Mouse (Mus musculus) limb, embryonic 13.5 days (tissue): ENCODE measurements around the gene Tiparp. TPM values are rescaled to one million over a fixed set of nuclear protein-coding genes. Genes with fewer than 3 reads are reported as not detected.

Experiments used
- ATAC-seq: fragments of 200-750 bp; cut with Nextera tagmentation; 2 replicates; pipeline ENCODE4 v1.8.0; 2017; ENCODE audit warnings: low read depth, moderate number of reproducible peaks, moderate TSS enrichment; ENCODE audit not compliant: low FRiP score
- H3K27ac ChIP-seq: fragments of 300-500 bp; sonication (generic); 2 replicates; pipeline ENCODE4 v1.5.1; 2015; ENCODE audit warnings: inconsistent platforms, mild to moderate bottlenecking, moderate library complexity
- H3K27me3 ChIP-seq: fragments of 300-500 bp; sonication (generic); 2 replicates; pipeline ENCODE4 v1.6.1; 2015; ENCODE audit warnings: mild to moderate bottlenecking, inconsistent platforms
- H3K36me3 ChIP-seq: fragments of 300-500 bp; sonication (generic); 2 replicates; pipeline ENCODE4 v1.6.1; 2015; ENCODE audit warnings: inconsistent platforms, mild to moderate bottlenecking, moderate library complexity
- H3K4me1 ChIP-seq: fragments of 300-500 bp; sonication (generic); 2 replicates; pipeline ENCODE4 v1.6.1; 2015; ENCODE audit warnings: inconsistent platforms
- H3K4me2 ChIP-seq: fragments of 300-500 bp; sonication (generic); replicated peaks from 2 replicates; pipeline ENCODE4 v1.6.1; 2015; ENCODE audit warnings: inconsistent platforms, mild to moderate bottlenecking, moderate library complexity
- H3K4me3 ChIP-seq: fragments of 300-500 bp; sonication (generic); 2 replicates; pipeline ENCODE4 v1.5.1; 2015; ENCODE audit warnings: moderate library complexity, mild to moderate bottlenecking, inconsistent platforms
- H3K9ac ChIP-seq: fragments of 300-500 bp; sonication (generic); 2 replicates; pipeline ENCODE4 v1.6.1; 2015; ENCODE audit warnings: mild to moderate bottlenecking, inconsistent platforms
- H3K9me3 ChIP-seq: fragments of 300-500 bp; sonication (generic); 2 replicates; pipeline ENCODE4 v1.6.1; 2016; ENCODE audit warnings: inconsistent platforms
- WGBS: fragments of 180-500 bp; shearing (Covaris S2); methylation state at CpG from one replicate; pipeline ENCODE4 v1.1.7; 2015; 5-methylcytosine and 5-hydroxymethylcytosine counted together
- polyA plus RNA-seq: library from polyadenylated mRNA; unstranded; fragments of >200 nt; fragmentation: Nextera tagmentation; extraction: Ambion mirVana; gene quantifications from 2 replicates; pipeline ENCODE4 v1.2.1, GENCODE M21; 2015

Gene Tiparp
- polyA plus RNA-seq, 1 experiment from 2014 or later = 33.4 TPM

DNA sequence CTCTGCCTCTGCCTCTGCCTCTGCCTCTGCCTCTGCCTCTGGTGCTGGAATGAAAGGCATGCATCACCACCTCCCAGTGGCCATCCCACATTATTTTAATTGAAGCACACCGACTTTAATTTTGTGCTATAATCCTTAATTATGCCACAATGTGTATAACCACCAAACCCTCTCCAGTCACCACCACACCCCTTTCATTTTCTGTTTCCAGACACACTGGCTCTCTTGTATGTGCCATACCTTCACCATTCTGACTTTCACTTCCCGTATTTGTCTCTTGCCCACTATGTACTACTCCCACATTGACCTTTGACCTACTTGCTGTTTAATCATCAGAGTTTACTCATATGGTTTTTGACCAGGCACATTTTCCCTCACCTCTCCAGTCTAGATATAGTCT lies 12.5 kb upstream of the Tiparp start:
- Histone ChIP-seq H3K9ac (no peak overlapping the region), H3K4me3 (no peak overlapping the region), H3K27me3 (no peaks in the 10 kb centered on the region), H3K4me2 (no peak overlapping the region), H3K9me3 (no peaks in the 10 kb centered on the region), H3K27ac (no peak overlapping the region), H3K4me1 (peaks cover 10% of the 10 kb centered on the region), H3K36me3 (no peaks in the 10 kb centered on the region)
- WGBS = 77% methylated on average over 2 of the region's 2 CpGs
- no peak for ATAC-seq

DNA sequence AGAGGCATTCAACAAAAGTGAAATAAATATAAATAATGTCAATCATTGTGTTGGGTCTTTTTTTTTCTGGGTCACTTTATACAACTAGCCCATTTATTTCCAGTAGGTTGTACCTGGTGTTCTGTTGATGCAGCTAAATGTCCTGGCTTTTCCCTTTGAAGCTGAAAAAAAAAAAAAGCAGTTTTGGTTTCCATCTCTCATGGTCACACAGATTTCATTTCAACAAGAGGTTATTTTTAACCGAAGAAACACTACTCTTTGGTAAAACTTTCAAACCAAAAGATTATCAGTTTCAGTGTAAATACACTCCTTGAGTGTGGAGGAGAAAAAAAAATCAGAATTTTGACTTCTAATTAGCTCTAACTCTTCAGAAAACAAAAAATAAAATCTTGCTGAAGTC lies 11.7 kb upstream of the Tiparp start:
- ATAC-seq = no peak
- no peak overlapping the region for H3K27ac ChIP-seq

DNA sequence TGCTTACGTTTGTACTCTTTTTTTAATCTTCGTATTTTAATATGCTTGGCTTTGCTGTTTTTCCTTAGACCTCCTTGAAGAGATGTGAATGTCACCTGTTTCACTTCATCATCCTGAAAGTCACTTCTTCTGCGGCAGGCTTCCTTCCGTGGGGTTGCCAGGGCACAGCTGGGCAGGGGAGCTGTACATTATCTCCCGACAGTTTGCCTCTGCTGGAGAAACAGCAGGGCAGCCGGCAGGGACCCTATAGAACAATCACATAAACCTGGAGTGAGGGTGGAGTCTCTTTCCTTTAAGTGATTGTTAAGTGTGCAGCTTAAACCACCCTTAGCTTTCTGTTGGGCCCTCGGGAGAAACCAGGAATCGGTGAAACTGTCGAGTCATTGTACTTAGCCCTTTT lies 11.1 kb upstream of the Tiparp start:
- H3K4me2 ChIP-seq = peak overlapping the region; percentile 21
- no peak overlapping the region for H3K4me3 ChIP-seq
- 23% methylated on average over 9 of the region's 9 CpGs for WGBS
- H3K9me3 ChIP-seq = no peaks in the 10 kb centered on the region
- H3K36me3 ChIP-seq = no peaks in the 10 kb centered on the region
- no peaks in the 10 kb centered on the region for H3K27me3 ChIP-seq
- peaks cover 10% of the 10 kb centered on the region for H3K4me1 ChIP-seq
- H3K9ac ChIP-seq = no peak overlapping the region
- ATAC-seq = peak; percentile 61; the same call in 1 of the 2 replicates
- no peak overlapping the region for H3K27ac ChIP-seq

More for the DNA sequence above, 11.7 kb upstream of the Tiparp start:
- Histone ChIP-seq H3K4me3 (no peak overlapping the region), H3K4me2 (no peak overlapping the region), H3K27me3 (no peaks in the 10 kb centered on the region), H3K4me1 (peaks cover 10% of the 10 kb centered on the region), H3K36me3 (no peaks in the 10 kb centered on the region), H3K9ac (no peak overlapping the region), H3K9me3 (no peaks in the 10 kb centered on the region)
- WGBS = 65% methylated on average over 1 of the region's 1 CpGs

DNA sequence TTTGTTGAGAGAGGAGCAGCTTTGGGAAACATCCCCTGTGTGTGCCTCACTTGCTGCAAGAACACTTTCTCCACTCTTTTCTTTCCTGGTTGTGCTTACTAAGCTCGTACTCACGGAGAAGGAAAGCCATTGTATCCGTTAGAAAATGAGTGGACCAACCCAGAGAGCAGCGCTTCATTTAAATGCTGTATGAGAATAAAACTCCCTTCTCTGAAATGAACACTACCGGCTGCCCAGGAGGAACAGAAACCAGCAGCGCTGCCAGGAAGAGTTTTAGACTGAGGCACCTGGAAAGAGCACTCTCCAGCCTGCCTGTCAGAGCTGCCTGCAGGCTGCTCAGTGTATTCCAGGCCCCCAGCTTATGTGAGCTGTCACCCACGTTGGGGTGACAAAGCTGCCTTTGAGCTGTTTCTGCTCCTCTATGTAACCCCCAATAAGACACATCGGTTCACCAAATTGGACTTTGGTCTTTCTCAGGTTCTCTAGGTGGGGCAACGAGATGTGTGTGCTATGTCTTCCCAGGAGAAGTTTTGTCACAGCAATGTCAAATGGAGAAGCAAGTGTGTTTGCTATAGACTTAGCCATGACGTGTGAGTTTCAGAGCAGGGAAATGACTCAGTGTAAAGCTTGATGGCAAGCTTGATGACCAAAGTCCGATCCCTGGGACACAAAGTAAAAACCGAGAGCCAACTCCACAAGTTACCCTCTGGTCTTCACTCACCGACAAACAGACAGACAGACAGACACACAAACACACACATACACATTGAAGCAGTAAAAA lies 10.3 kb upstream of the Tiparp start:
- no peaks in the 10 kb centered on the region for H3K27me3 ChIP-seq
- ATAC-seq = no peak
- H3K4me1 ChIP-seq = peaks cover 10% of the 10 kb centered on the region
- H3K9me3 ChIP-seq = no peaks in the 10 kb centered on the region
- H3K4me3 ChIP-seq = no peak overlapping the region
- no peak overlapping the region for H3K9ac ChIP-seq
- H3K27ac ChIP-seq = no peak overlapping the region
- no peaks in the 10 kb centered on the region for H3K36me3 ChIP-seq
- H3K4me2 ChIP-seq = peak overlapping the region; percentile 15; the same call in 1 of the 2 replicates
- WGBS = 58% methylated on average over 13 of the region's 13 CpGs

DNA sequence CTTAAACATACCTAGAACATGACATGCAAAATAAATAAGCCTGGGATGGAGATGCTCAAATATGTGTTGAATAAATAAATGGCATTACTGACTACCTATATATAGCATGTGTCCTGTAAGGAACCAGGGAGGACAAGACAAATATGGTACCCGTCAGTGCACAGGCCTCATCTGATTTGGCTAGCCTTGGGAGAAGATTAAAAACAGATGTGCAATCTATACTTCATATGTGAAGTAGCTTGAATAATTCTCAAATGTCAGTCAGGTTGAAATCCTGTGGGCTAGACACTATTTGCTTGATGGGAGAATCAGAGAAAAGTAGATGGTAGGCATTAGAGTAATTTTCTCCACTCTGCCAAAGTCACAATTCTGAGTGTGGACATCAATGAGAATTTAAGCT lies 6.8 kb upstream of the Tiparp start:
- no peak for ATAC-seq
- Histone ChIP-seq H3K36me3 (no peaks in the 10 kb centered on the region), H3K27me3 (no peaks in the 10 kb centered on the region), H3K9me3 (no peaks in the 10 kb centered on the region), H3K4me1 (peaks cover 10% of the 10 kb centered on the region), H3K9ac (no peak overlapping the region), H3K4me2 (no peak overlapping the region), H3K4me3 (no peak overlapping the region), H3K27ac (no peak overlapping the region)
- WGBS = 40% methylated on average over 1 of the region's 1 CpGs

DNA sequence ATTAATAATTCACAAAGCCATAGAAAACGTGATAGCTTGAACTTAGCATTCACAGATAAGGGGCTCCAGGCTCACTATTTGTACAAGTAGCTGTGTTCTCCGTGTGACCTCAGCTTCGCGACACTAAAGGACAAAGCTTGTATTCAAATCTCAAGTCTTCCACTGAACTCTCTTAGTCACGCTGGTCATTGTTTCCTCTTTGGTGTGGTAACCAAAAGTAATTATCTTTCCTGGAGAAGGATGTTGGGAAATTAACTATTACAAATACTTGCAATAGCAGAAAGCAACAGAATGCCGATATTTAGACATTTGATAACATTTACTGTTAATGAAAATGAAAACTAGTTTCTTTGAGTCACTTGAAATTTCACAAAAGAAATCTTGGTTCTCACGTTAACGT lies 4.8 kb upstream of the Tiparp start:
- H3K27me3 ChIP-seq = no peaks in the 10 kb centered on the region
- no peak overlapping the region for H3K9ac ChIP-seq
- no peak overlapping the region for H3K4me2 ChIP-seq
- H3K9me3 ChIP-seq = no peaks in the 10 kb centered on the region
- H3K27ac ChIP-seq = no peak overlapping the region
- 87% methylated on average over 8 of the region's 8 CpGs for WGBS
- H3K4me3 ChIP-seq = no peak overlapping the region
- H3K4me1 ChIP-seq = no peaks in the 10 kb centered on the region
- no peak for ATAC-seq
- no peaks in the 10 kb centered on the region for H3K36me3 ChIP-seq

DNA sequence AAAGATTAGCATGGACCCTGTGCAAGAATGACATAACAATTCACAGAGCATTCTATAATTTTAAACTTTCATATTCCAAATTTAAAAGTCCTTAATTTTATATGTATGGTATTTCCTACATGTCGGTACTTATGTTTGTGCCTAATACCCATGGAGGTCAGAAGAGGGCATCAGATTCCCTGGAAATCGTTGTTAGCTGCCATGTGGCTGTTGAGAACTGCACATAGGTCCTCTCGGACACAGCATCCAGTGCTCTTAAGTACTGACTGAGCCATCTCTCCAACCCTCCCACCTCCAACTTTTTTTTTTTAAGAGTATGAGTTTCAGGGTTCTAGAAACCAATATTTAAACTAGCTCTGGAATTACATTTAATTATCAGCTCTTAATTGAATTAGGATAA lies 2.5 kb upstream of the Tiparp start:
- ATAC-seq = no peak
- WGBS = 78% methylated on average over 3 of the region's 3 CpGs
- Histone ChIP-seq H3K9ac (no peak overlapping the region), H3K4me3 (no peak overlapping the region), H3K9me3 (no peaks in the 10 kb centered on the region), H3K4me1 (peaks cover 3% of the 10 kb centered on the region; the same call in 1 of the 2 replicates), H3K27me3 (no peaks in the 10 kb centered on the region), H3K4me2 (no peak overlapping the region), H3K27ac (no peak overlapping the region), H3K36me3 (no peaks in the 10 kb centered on the region)

DNA sequence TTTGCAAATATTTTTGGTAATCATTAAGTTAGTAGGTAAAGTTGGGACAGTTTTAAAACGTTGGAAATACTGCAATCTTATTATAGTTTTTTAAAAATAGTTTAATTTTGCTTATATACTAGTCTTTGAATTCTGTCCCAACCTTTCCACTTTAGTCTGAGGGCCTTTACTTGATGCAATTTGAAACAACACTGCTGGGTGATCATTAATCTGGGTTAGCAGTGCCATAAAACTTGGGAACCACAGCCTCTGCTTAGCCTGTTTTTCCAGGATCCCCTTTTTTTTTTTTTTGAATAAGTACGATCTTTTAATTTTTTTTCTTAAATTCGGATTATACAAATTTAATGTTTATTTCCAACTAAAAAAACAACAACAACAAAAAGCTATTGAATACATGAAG lies 1.0 kb upstream of the Tiparp start:
- Histone ChIP-seq H3K27me3 (no peaks in the 10 kb centered on the region), H3K9ac (no peak overlapping the region; the same call in 1 of the 2 replicates), H3K27ac (no peak overlapping the region), H3K4me2 (peak overlapping the region; percentile 62), H3K4me1 (peaks cover 3% of the 10 kb centered on the region; the same call in 1 of the 2 replicates), H3K9me3 (no peaks in the 10 kb centered on the region), H3K4me3 (peak overlapping the region; percentile 77), H3K36me3 (peaks cover 5% of the 10 kb centered on the region; the same call in 1 of the 2 replicates)
- WGBS = 11% methylated on average over 3 of the region's 3 CpGs
- no peak for ATAC-seq

DNA sequence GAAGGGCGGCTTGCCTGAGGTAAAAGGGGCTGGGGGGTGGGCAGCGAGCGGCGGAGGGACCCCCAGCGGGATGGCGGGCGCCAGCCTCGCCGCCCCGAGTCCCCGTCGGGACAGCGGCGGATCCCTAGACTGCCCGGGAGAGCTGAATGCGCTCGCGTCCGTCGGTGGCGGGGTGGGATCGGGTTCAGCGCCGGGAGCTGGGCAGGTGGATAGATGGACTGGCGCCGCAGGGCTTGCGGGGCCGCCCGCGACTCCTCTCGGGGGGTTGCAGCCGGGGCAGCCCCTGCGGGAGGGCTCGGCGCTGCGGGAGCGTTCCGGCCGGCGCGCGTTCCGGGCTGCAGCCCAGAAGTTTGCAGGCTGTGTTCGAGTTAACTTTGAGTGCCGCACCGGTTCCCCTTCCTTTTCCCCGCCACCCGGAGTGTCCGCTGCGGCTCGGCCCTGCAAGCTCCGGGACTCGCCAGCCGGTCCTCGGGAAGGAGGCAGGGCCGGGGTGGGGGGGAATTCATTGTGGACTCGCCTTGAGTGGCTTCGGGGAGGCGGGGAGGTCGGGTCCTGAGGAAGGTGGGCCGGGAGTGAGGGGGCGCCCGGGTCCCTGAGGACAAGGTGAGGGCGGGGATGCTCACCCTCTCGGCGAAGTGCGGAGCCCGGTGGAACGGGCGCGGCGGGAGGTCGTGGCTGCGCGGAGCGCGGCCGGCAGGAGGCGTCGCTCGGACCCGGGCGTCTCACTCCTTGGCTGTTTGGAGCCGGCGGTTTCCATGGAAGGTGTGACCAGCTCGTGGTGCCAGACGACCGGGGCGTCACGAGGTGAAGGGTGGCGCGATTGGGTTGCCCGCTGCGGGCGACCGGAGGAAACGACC lies 632 bp downstream of the Tiparp start:
- H3K9ac ChIP-seq = peak overlapping the region; percentile 92
- H3K36me3 ChIP-seq = peaks cover 11% of the 10 kb centered on the region; the same call in 1 of the 2 replicates
- no peaks in the 10 kb centered on the region for H3K27me3 ChIP-seq
- H3K4me1 ChIP-seq = peaks cover 6% of the 10 kb centered on the region
- peak overlapping the region; percentile 77 for H3K4me3 ChIP-seq
- H3K27ac ChIP-seq = peak overlapping the region; percentile 94
- WGBS = under 1% methylated on average over 84 of the region's 97 CpGs
- no peaks in the 10 kb centered on the region for H3K9me3 ChIP-seq
- ATAC-seq = peak; percentile 46
- peak overlapping the region; percentile 78 for H3K4me2 ChIP-seq

DNA sequence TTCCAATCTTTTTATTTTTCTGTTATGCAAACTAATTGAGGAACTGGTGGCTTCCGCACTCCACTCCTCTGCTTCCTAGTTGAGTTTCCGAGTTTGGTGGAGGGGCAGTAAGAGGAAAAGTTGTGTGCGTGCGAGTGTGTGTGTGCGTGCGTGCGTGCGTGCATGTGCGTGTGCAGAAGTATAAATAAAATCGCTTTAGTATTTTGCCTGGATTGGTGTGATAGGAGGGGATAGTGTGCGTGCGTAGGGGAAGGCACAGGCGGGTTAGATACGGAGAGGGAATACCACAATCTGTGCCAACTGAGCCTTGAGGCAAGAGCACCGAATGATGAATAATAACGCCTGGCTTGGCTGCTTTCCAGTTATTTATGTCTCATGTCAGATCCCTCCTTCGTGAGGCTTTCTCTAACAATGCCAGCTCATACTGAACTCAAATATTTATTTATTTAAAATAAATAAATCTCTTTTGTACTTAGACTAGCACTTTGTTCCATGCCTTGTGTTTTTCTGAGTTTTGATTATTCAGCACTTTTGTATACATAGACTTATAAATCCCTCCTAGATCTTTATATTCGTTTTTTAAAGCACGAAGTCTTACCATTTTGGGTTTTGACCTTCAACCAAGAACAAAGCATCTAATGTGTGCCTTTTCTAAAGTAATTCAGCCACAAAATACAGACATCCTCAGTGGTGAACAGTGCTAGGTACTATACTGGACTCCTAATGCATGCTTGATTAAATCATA lies 1.4 kb downstream of the Tiparp start:
- no peaks in the 10 kb centered on the region for H3K27me3 ChIP-seq
- peak overlapping the region; percentile 92 for H3K9ac ChIP-seq
- peak overlapping the region; percentile 78 for H3K4me2 ChIP-seq
- H3K4me3 ChIP-seq = peak overlapping the region; percentile 77
- peaks cover 11% of the 10 kb centered on the region; the same call in 1 of the 2 replicates for H3K36me3 ChIP-seq
- no peak for ATAC-seq
- H3K9me3 ChIP-seq = no peaks in the 10 kb centered on the region
- WGBS = 3% methylated on average over 19 of the region's 19 CpGs
- H3K27ac ChIP-seq = 0 out of 2 replicates have a peak overlapping the region, but pooled peaks have one; percentile 94
- H3K4me1 ChIP-seq = peaks cover 9% of the 10 kb centered on the region

DNA sequence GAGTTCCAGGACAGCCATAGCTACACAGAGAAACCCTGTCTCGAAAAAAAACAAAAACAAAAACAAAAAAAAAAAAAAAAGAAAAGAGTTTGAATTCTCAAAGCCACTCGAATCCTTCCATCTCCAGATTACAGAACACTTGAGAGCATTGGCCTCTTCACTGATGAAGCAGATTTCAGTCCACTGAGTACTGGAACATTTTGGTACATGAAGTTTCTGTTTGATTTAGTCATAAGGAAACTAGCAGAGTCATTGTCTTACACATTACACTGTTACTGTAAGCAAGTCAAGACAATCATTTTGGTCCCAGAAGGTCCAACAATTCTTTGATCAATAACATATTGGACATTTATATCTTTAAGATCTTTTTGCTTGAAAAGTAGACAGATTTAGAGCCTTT lies 4.8 kb downstream of the Tiparp start:
- WGBS = 86% methylated on average over 2 of the region's 2 CpGs

More for the DNA sequence above, 4.8 kb downstream of the Tiparp start:
- ATAC-seq = no peak
- no peaks in the 10 kb centered on the region for H3K9me3 ChIP-seq
- H3K4me1 ChIP-seq = peaks cover 12% of the 10 kb centered on the region
- no peaks in the 10 kb centered on the region for H3K27me3 ChIP-seq
- H3K4me2 ChIP-seq = no peak overlapping the region
- H3K27ac ChIP-seq = no peak overlapping the region
- no peak overlapping the region for H3K9ac ChIP-seq
- no peak overlapping the region for H3K4me3 ChIP-seq
- peaks cover 11% of the 10 kb centered on the region; the same call in 1 of the 2 replicates for H3K36me3 ChIP-seq
